Mouse (Mus musculus): ENCODE measurements at regions not wholly inside any gene's neighbourhood (a gene's known extent, or its start where the extent isn't known, plus 50 kb on each side); places are given as distances from the start of the nearest gene placed in this dataset.
A peak's percentile ranks its signal among the peaks of the same experiment; 100 is the strongest.

GRCm38 (mm10) chr4:114665684-114666083 is 155.8 kb upstream of the Gm12830 start:
- 30% methylated on average over 14 of the region's 14 CpGs for WGBS
- 0 out of 2 replicates have a peak overlapping the region, but pooled peaks have one; percentile 15 for H3K4me3 ChIP-seq (ENCODE audit: extremely low read depth, insufficient read depth, insufficient read length)
- TF ChIP-seq POLR2A (IDR thresholded peaks at IDR 0.05; ENCODE audit: low read depth, low read length) (no peak), CTCF (IDR thresholded peaks at IDR 0.05; ENCODE audit: extremely low read depth, insufficient read depth, insufficient read length, insufficient replicate concordance) (peak; percentile 73)
- H3K36me3 ChIP-seq (ENCODE audit: control insufficient read depth, insufficient read depth, low read length) = no peaks in the 10 kb centered on the region
- H3K27ac ChIP-seq (ENCODE audit: insufficient read depth, low read length) = no peak overlapping the region
- H3K4me1 ChIP-seq (ENCODE audit: control insufficient read depth, insufficient read depth, insufficient read length) = no peaks in the 10 kb centered on the region
- peak in 1 of 2 experiments; percentile 53 for DNase-seq (ENCODE audit: low read depth in 1 of 2, low spot score in 2 of 2)
- no peaks in the 10 kb centered on the region for H3K27me3 ChIP-seq (ENCODE audit: control insufficient read depth, insufficient read depth, low read length)

- Histone ChIP-seq H3K27me3 (ENCODE audit: control insufficient read depth, insufficient read depth, low read length) (no peaks in the 10 kb centered on the region), H3K4me1 (ENCODE audit: control insufficient read depth, insufficient read depth, insufficient read length) (no peaks in the 10 kb centered on the region), H3K4me3 (ENCODE audit: extremely low read depth, insufficient read depth, insufficient read length) (no peak overlapping the region), H3K36me3 (ENCODE audit: control insufficient read depth, insufficient read depth, low read length) (no peaks in the 10 kb centered on the region), H3K27ac (ENCODE audit: insufficient read depth, low read length) (no peak overlapping the region)
- TF ChIP-seq POLR2A (IDR thresholded peaks at IDR 0.05; ENCODE audit: low read depth, low read length) (no peak), CTCF (IDR thresholded peaks at IDR 0.05; ENCODE audit: extremely low read depth, insufficient read depth, insufficient read length, insufficient replicate concordance) (no peak)
- no peak for DNase-seq (ENCODE audit: low read depth in 1 of 2, low spot score in 2 of 2)
- 76% methylated on average over 41 of the region's 41 CpGs for WGBS
These were observed 155.1 kb upstream of the Gm12830 start for GRCm38 (mm10) chr4:114666238-114666978.

GRCm38 (mm10) chr4:114666979-114667328 is 154.6 kb upstream of the Gm12830 start:
- no peak overlapping the region for H3K4me3 ChIP-seq (ENCODE audit: extremely low read depth, insufficient read depth, insufficient read length)
- WGBS = 83% methylated on average over 13 of the region's 13 CpGs
- no peaks in the 10 kb centered on the region for H3K4me1 ChIP-seq (ENCODE audit: control insufficient read depth, insufficient read depth, insufficient read length)
- TF ChIP-seq POLR2A (IDR thresholded peaks at IDR 0.05; ENCODE audit: low read depth, low read length) (no peak), CTCF (IDR thresholded peaks at IDR 0.05; ENCODE audit: extremely low read depth, insufficient read depth, insufficient read length, insufficient replicate concordance) (no peak)
- H3K27me3 ChIP-seq (ENCODE audit: control insufficient read depth, insufficient read depth, low read length) = no peaks in the 10 kb centered on the region
- no peak for DNase-seq (ENCODE audit: low read depth in 1 of 2, low spot score in 2 of 2)
- no peak overlapping the region for H3K27ac ChIP-seq (ENCODE audit: insufficient read depth, low read length)
- H3K36me3 ChIP-seq (ENCODE audit: control insufficient read depth, insufficient read depth, low read length) = no peaks in the 10 kb centered on the region

- 77% methylated on average over 5 of the region's 5 CpGs for WGBS
- Histone ChIP-seq H3K27me3 (ENCODE audit: control insufficient read depth, insufficient read depth, low read length) (no peaks in the 10 kb centered on the region), H3K36me3 (ENCODE audit: control insufficient read depth, insufficient read depth, low read length) (no peaks in the 10 kb centered on the region), H3K4me3 (ENCODE audit: extremely low read depth, insufficient read depth, insufficient read length) (no peak overlapping the region), H3K27ac (ENCODE audit: insufficient read depth, low read length) (no peak overlapping the region), H3K4me1 (ENCODE audit: control insufficient read depth, insufficient read depth, insufficient read length) (no peaks in the 10 kb centered on the region)
- no peak for DNase-seq (ENCODE audit: low read depth in 1 of 2, low spot score in 2 of 2)
- TF ChIP-seq CTCF (IDR thresholded peaks at IDR 0.05; ENCODE audit: extremely low read depth, insufficient read depth, insufficient read length, insufficient replicate concordance) = no peak
- no peak for TF ChIP-seq POLR2A (IDR thresholded peaks at IDR 0.05; ENCODE audit: low read depth, low read length)
These were observed 149.3 kb upstream of the Gm12830 start for GRCm38 (mm10) chr4:114672096-114672720.

GRCm38 (mm10) chr4:114676908-114677898 is 144.3 kb upstream of the Gm12830 start:
- 80% methylated on average over 13 of the region's 13 CpGs for WGBS
- no peaks in the 10 kb centered on the region for H3K36me3 ChIP-seq (ENCODE audit: control insufficient read depth, insufficient read depth, low read length)

GRCm38 (mm10) chr4:114678053-114678941 is 143.2 kb upstream of the Gm12830 start:
- Histone ChIP-seq H3K4me3 (ENCODE audit: extremely low read depth, insufficient read depth, insufficient read length) (no peak overlapping the region), H3K27ac (ENCODE audit: insufficient read depth, low read length) (no peak overlapping the region), H3K4me1 (ENCODE audit: control insufficient read depth, insufficient read depth, insufficient read length) (no peaks in the 10 kb centered on the region), H3K27me3 (ENCODE audit: control insufficient read depth, insufficient read depth, low read length) (no peaks in the 10 kb centered on the region), H3K36me3 (ENCODE audit: control insufficient read depth, insufficient read depth, low read length) (no peaks in the 10 kb centered on the region)
- 80% methylated on average over 8 of the region's 8 CpGs for WGBS
- TF ChIP-seq POLR2A (IDR thresholded peaks at IDR 0.05; ENCODE audit: low read depth, low read length) = no peak
- no peak for TF ChIP-seq CTCF (IDR thresholded peaks at IDR 0.05; ENCODE audit: extremely low read depth, insufficient read depth, insufficient read length, insufficient replicate concordance)
- no peak for DNase-seq (ENCODE audit: low read depth in 1 of 2, low spot score in 2 of 2)

More at GRCm38 (mm10) chr4:114676908-114677898, 144.3 kb upstream of the Gm12830 start:
- H3K4me1 ChIP-seq (ENCODE audit: control insufficient read depth, insufficient read depth, insufficient read length) = no peaks in the 10 kb centered on the region
- no peak overlapping the region for H3K4me3 ChIP-seq (ENCODE audit: extremely low read depth, insufficient read depth, insufficient read length)
- no peak overlapping the region for H3K27ac ChIP-seq (ENCODE audit: insufficient read depth, low read length)
- TF ChIP-seq CTCF (IDR thresholded peaks at IDR 0.05; ENCODE audit: extremely low read depth, insufficient read depth, insufficient read length, insufficient replicate concordance) = no peak
- TF ChIP-seq POLR2A (IDR thresholded peaks at IDR 0.05; ENCODE audit: low read depth, low read length) = no peak
- no peak for DNase-seq (ENCODE audit: low read depth in 1 of 2, low spot score in 2 of 2)
- no peaks in the 10 kb centered on the region for H3K27me3 ChIP-seq (ENCODE audit: control insufficient read depth, insufficient read depth, low read length)
